Mouse (Mus musculus): ENCODE measurements around the gene Rspo1.

Rspo1 gene

DNA sequence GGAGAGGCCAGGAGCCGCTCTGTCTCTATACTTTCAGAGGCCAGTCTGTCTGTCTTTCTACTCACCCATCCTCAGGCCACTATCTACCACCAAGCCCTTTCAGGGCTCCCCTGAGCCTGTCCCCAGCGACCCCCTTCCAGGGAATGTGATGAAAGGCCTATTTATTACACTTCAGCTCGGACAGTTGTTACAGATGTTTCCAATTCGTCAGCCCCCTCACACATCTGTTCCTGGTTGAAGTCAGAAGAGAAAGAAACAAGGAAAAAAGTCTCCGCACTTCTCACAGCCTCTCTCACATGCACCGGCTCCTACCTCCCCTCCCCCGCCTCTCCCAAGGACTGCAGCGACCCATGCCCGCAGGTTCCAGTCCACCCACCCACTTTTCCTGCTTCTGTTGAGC lies 13.9 kb upstream of the Rspo1 start:
- no peak for DNase-seq (ENCODE audit: extremely low read depth, low read depth)

DNA sequence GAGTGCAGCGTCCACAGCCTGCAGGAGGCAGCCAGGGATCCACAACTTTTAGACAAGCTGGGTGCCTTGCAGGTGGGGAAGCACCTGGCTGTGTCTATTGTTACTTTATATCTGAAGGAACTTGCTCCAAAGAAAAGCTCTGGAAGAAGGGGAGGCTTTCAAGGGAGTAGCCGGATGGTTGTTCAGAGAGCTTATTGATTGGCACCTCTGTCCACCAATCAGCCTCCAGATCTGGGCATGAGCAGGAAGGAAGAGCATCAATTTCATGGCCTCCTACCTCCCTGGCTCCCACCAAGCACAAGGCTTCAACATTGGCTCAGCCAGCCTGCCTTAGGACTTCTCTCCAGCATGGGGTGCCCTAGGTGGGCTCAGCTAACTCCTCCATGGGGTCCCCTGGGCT lies 12.9 kb upstream of the Rspo1 start:
- peak; percentile 15 for DNase-seq (ENCODE audit: extremely low read depth, low read depth)

DNA sequence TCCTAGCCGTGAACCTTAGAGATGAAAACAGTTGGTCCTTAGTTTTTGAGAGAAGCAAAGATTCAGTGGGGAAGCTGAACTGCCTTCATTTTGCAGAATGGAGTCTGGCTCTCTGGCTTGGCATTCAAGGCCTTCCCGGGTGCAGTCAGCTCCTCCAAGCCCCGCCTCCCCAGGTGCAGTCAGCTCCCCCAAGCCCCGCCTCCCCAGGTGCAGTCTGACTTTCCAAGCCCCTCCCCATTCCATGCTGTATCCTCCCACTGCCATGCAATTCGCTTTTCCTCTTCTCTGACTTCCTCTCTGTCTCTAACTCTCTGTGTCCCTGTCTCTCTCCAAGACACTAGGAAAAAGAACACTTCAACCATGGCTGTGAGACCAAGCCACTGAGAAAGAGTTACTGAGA lies 8.0 kb upstream of the Rspo1 start:
- DNase-seq (ENCODE audit: extremely low read depth, low read depth): no peak

DNA sequence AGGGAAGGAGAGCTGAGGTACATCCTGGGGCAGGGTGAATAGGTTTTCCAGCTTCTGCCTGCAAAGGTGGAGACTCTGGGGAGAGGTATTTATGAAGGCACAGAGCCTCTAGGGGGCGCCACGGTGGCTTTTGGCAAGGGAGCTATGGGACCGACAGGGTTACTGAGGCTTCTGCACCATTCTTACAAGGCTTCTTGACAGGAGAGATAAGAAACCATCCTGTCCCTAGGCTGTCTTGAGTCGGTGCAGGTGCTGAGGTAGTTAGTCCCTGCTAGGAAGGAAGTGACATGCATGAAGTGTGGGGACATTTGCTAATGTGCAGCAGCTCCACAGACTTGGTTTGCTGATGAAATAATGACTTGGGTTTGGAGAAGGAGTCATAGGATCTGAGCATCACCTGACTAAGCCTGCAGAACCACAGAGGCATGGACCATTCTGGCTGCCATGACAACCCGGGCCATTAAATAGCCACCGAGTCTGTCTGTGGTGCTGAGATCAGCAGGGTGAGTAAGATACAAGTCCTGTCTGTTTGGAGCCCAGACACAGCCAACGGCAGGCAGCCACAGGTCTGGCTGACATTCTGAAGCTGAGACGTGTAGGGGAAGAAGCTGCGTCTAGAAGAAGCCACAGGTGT lies 2.2 kb upstream of the Rspo1 start:
- DNase-seq (ENCODE audit: extremely low read depth, low read depth): peak; percentile 33

DNA sequence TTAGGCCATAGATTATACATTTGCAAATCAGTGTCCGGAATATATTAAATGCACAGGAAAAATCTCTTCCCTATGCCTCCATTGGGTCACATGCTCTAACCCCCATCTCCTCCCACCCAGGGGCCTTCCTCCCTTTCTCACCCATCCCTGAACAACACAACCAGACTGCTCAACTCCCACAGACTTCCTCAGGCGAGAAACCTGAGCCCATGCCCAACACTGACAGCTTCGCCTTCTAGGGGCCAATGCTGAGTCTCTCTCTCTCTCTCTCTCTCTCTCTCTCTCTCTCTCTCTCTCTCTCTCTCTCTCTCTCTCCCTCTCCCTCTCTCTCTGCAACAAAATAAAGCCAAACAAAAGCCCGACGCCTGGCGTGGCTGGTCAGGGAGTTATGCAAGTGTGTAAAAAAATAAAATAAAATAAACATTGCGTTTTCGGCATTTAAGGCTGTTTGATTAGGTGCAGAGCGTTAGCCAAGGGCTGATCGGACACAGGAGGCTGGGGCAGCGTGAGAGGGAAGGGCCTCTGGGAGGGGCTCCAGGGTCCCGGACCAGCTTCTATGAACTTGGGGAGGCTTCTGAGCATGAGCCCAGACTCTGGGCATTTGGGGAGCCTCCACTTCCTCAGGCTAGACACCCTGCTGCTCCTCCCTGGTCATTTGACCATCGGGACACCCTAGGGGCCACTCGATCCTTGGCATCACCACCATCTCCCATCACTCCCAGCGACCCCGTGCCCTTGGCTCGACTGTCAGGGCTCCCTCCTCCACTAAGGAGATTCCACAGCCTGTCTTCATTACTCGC lies 1.2 kb upstream of the Rspo1 start:
- no peak for DNase-seq (ENCODE audit: extremely low read depth, low read depth)

DNA sequence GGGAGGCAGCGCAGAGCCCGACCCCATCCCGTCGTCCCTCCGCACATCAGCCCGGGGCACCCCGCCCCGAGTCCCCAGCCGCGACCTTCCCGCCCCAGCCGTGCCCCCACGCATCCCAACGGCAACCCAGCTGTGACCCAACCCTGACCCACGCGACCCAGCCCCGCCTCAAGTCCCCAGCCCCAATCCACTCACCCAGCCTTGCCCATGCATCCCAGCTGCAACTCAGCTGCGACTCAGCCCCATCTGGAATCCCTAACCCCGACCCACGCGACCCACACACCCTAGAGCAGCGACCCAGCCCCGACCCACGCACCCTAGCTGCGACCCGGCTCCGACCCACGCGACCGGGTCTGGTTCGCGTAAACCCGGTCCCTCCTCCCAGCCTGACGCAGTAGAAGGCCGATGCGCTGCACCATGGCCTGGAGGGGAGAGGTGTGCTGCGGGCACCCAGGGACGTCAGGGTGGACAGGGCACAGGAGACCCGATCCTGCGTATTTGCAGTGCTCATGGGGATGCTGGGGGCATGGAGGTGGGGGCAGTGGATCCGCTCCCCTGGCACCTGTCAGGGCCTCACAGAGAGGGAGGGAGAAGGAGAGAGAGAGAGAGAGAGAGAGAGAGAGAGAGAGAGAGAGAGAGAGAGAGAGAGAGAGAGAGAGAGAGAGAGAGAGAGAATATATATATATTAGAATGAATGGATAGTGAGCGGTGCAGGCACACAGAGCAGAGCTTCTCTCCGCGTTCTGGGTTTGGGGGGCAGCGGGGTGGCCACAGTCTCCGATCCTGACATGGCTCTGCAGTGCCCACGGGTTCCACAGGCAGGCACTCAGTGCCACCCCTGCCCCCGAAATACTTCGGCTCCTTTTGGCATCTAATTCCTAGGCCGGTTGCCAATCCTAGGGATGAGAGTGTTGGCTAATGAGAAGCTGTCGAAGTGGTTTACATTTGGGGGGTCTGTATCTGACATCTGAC lies 795 bp downstream of the Rspo1 start:
- DNase-seq (ENCODE audit: extremely low read depth, low read depth): no peak

DNA sequence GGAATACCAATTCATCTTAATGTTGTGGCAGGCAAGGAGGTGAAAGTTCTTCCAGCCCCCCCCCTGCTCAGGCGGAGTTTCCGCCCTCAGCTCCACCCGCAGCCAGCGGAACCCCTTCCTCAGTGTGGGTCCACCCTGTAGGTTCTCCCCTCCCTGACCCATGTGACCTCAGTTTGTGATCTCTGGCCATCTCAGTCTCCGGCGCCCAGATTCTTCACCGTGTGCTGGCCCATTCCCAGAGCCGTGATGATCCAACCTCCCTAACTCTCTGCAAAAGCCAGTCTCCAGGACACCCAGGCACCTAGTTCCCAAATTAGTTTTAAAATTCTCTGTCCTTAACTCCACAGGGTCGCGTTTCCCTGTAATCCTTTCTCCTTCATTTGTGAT lies 1.5 kb downstream of the Rspo1 start:
- DNase-seq (ENCODE audit: extremely low read depth, low read depth): no peak

DNA sequence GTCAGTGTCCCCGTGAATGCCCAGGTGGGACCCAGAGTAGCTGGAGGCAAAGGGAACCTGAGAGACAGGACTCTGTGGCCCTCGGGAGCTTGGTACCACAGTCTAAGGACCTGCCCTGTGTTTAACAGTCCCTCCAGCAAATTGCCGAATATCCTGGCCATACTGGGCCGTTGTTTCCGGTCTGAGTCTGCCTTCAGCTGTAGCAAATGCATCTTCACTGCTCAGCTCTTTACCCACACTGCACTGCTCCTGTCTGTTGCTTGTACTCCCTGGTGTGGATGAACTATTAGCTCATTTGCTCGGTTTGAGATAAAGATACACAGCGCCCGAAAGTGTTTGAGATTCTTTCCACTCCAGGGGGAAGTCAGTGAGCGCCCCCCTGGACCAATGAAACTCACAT lies 2.2 kb downstream of the Rspo1 start:
- no peak for DNase-seq (ENCODE audit: extremely low read depth, low read depth)

DNA sequence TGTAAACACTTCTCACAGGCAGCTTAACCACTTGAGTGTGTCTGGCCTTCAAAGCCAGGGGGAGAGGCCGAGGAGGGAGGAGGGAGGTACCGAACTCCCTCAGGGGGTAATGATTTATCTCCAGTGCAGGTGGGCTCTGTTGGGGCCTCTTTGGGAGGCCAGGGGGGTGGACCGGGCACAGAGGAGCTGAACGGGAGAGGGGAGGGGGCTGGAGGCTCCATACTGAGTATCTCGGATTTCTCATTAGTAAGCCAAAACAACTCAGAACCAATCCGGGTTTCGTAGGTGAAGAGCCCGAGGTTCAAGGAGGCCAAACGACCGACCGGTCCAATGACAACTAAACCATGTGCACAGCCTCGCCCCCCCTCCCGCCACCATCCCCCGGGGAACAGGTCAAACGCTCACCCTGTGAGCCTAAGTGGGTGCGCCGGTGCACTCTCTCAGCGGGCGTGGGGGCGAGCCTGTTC lies 3.6 kb downstream of the Rspo1 start:
- DNase-seq (ENCODE audit: extremely low read depth, low read depth): no peak

DNA sequence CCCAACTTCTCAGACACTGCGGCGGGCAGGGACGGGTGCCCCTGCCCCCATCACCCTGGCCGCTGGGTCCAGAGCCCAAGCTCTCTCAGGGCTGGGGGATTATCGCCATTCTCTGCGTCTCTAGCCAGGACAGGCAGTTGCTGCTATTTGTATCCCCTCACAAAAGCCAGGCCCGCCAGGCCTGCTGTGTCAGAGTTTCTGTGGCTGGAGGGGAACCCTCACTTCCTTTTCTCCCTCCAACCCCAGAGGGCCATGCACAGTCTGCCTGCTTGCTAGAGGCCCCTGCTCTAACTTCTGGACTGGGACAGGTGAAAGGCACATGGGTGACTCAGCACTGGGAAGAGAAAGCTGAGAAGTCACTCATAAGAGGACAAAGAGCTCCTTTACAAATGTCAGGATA lies 4.1 kb downstream of the Rspo1 start:
- no peak for DNase-seq (ENCODE audit: extremely low read depth, low read depth)

DNA sequence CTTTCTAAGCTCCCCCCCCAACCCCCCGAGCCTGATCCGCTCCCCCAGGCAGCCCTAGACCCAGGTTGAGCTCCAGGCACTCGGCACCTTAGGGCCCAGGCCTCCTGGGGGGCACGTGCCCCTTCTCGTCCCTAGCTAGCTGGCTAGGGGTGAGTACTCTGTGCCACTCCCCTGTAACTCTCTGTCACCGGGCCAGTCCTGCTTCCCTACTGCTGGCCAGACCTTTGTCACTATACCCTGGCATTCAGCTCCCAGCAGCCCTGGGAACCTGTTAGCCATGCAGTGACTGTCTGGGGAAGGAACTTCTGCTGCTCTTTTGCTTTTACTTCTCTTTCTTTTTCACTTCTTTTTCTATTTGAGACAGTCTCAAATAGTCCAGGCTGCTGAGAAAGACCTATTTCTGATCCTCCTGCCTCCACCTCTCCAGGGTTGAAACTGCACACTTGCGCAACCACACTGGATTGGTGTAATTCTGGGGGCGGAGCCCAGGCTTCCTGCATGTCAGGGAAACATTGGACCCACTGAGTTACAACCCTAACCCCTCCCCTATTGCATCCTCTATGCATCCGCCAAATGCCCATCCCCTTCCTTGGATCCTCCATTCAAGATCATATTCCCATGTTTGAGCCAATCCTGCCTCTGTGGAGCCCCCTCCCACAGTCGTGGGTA lies 11.4 kb downstream of the Rspo1 start:
- DNase-seq (ENCODE audit: extremely low read depth, low read depth): no peak

DNA sequence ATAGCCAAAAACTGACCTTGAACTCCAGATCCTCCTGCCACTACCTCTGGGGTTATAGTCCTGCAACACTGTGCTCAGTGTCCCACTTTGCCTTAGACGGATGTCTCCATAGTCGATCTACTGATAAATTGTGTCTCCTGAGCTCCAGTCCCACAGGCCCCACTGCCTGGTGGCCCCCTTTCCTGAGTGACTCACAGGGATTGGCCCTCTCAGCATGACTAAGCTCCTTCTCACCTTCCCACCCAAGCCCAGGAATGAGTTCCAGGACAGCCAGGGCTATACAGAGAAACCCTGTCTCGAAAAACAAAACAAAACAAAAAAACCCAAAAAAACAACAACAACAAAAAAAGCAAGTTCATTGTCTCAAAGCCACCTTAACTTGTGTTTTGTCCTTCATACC lies 13.3 kb downstream of the Rspo1 start:
- no peak for DNase-seq (ENCODE audit: extremely low read depth, low read depth)

DNA sequence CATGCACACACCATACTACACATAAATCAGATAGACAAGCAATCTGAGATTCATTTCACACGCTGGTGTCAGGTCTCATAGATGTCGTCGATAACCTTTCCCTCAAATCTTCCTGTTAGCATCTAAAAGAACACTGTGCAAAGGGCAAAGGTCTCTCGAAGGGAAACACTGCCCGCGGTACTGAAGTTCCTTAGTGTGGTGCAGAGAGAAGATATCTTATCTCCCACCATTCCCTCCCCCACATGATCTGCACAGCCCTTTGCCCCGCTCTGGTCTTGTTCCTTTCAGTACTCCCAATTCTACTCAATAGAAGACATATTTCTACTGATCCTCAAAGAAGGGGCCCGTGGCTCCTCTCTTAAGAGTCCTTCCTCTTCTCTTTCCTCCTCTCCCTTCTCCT lies 16.7 kb downstream of the Rspo1 start:
- no peak for DNase-seq (ENCODE audit: extremely low read depth, low read depth)

DNA sequence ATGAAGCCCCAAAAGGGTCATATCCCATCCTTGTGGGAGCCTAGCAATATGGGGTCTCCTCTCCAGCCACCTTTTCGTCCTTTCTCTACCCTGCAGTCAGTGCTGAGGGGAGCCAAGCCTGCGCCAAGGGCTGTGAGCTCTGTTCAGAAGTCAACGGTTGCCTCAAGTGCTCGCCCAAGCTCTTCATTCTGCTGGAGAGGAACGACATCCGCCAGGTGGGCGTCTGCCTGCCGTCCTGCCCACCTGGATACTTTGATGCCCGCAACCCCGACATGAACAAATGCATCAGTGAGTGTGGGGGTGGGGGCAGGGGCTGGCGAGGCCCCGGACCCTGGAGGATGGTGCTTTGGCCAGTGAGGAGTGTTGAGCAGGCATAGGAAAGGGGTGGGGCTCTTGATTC lies 18.7 kb downstream of the Rspo1 start:
- no peak for DNase-seq (ENCODE audit: extremely low read depth, low read depth)

DNA sequence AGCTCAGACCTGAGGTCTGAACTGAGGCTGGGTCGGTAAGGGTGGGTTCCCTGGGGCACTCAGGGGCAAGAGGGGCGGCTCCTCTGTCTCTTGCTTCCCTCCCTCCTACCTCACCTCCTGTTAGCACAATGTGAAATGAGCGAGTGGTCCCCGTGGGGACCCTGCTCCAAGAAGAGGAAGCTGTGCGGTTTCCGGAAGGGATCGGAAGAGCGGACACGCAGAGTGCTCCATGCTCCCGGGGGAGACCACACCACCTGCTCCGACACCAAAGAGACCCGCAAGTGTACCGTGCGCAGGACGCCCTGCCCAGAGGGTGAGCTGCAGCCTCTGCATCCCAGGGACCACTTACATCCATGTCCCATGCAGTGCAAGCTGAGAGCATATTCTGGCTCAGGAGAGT lies 21.2 kb downstream of the Rspo1 start:
- DNase-seq (ENCODE audit: extremely low read depth, low read depth): no peak

DNA sequence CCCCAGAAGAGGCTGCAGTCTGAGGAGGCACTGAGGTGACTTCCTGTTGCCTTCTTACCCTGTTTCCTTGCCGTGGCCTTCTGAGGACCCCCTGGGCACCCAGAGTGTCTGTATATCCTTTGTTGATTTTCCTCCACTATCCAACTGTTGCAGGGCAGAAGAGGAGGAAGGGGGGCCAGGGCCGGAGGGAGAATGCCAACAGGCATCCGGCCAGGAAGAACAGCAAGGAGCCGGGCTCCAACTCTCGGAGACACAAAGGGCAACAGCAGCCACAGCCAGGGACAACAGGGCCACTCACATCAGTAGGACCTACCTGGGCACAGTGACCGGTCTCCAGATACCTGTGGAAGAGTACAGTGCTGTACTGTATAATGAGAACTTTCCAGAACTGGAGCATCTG lies 22.0 kb downstream of the Rspo1 start:
- DNase-seq (ENCODE audit: extremely low read depth, low read depth): no peak

DNA sequence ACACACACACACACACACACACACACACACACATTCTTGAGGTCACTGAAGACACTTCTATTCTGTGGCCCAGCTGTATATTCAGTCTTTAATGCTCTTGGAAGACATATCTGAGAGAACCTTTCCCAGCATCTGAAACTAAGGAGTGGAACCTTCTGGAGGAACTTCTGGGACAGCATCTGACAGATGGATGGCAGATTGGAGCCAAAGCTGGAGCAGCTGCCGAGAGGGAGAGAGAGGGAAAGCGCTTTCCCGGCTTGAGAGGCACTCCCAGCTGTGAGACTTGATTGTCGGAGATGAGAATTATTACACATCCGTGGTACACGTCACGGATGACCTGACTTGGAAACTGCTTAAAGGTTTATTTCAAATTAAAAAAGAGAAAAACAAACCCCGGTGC lies 22.5 kb downstream of the Rspo1 start:
- DNase-seq (ENCODE audit: extremely low read depth, low read depth): no peak

DNA sequence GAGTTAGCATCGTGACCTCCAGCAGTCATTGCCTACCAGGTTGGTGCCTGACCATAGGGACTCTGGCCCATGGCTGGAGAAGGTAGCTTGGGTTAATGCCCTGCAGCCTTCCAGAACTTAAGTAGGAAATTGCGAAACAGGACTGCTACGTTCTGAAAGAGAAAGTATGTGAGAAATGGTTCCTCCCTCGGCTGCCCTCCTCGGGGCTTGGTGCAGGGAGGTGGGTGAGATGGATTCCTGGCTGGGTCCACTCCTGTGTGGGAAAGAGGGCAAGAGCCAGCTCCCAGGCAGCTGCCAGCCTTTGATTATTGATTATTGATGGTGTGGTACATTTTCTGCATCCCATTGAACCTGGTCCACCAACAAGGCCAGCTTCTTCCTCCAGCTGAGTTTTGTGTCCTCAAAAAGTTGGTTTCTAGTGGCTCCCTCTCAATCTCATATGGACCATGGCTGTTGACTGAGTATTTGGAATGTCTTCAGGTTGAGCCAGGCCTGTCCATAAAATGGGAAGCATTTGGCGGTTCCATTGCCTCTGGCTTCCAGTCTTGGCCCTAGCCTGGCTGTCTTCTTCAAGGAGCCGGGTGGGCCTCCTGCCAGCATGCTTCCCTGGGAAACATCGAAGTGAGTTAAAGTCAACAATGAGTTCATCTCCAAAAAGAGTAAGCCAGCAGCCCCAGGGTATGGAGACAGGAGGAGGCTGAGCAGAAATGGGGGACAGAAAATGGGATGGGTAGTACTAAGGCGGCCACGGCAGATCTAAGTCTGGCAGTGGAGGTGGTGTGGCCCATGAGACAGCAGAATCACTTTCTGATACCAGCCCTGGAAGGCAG lies 29.8 kb downstream of the Rspo1 start, which contains the start of gene Gnl2:
Gene Gnl2 (plus strand): TSS at position 780 of the 830 bp plus-strand sequence.
- DNase-seq (ENCODE audit: extremely low read depth, low read depth): no peak

DNA sequence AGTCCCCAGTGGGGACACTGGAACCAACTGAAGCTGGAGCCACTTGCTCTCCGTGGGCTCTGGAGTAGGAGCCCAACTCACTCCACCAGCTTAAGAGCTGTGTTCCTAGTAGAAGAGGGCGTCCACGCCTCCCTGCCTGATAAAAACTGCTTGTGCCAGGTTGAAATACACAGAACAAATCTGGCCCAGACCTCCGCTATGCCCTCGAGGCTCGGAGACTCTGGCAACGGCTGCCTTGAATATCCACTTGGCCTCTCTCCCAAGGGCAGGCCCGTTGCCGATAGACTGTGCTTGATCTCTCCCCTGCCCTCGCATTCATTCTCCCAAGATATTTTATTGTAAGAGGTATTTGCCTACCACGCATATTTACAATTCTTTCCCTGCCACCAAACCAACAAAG lies 31.2 kb downstream of the Rspo1 start:
- no peak for DNase-seq (ENCODE audit: extremely low read depth, low read depth)

DNA sequence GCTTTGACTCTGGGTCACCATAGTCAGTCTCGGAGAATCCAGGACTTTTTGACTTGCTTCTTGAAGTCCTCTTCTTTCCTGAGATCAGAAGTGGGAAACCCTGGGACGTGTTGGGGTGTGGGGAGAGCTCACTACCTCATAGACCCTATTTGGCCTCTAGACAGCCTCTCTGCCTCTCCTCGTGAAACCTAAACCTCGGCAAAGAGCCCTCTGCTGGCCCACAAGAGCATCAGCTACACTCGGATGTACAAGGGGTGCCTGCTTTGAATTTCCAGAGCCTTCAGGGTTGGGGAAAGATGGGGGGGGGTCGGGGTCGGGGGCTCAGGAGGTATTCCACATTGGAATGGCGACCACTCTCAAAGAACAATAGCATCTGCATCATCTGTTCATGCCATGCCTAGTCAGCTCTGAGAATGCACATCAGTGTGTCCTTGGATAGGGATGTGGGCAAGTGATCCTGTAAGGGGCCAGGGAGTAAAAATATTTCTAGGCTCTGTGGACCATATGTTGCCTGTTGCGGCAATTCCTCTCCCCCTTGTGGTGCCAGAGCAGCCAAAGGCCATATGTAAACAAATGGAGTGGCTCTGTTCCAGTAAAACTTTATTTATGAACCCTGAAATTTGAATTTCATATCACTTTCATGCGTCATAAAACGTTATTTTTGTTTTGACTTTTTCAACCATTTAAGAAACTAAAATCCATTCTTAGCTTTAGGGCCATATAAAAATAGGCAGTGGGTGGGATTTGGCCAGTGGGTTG lies 34.7 kb downstream of the Rspo1 start:
- DNase-seq (ENCODE audit: extremely low read depth, low read depth): no peak

All from MEL-GATA-1-ER (cell line).